In the genomic region with DNA sequence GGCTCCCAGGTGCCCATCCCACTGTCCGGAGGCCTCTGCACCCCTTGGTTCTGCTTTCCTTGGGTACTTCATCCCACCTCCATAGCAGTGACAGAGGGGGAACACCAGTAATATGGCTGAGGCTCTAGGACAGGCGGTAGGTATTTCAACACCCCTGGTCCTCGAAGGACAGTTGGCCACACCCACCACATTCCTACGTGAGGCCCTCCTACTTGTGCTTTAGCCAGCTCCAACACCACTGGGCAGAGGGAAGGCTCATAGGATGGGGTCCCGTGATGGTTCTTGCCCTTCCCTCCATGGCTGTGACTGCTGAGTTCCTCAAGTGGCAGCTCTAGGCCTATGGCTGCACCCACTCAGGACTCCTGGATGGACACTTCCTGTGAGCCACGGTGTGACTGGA, we compare ENCODE assay signal across 19 mouse cellular contexts. TPM values are rescaled to one million over a fixed set of nuclear protein-coding genes. Genes with fewer than 3 reads are reported as not detected.
DNase-seq lines count a peak whose midpoint lies in the region; ATAC-seq and TF ChIP-seq lines count a peak whose summit lies in the region.
"Had no signal": no experiment of that assay in that cellular context is flagged by ENCODE, and none has a peak within 500 bp of the region (broad histone marks: within the 10 kb centered on the region; RNA-seq: fewer than 3 reads in every experiment).

No protein-coding gene starts in this region.

- no peak overlapping the region for H3K4me2 ChIP-seq in heart, embryonic 13.5 days
- no peak overlapping the region for H3K4me2 ChIP-seq in liver, embryonic 12.5 days
- no peak overlapping the region for H3K4me2 ChIP-seq in lung, embryonic 14.5 days
- H3K4me2 ChIP-seq: forebrain, embryonic 12.5 days; liver, embryonic 15.5 days; midbrain, embryonic 15.5 days had no signal

- peaks cover 35% of the 10 kb centered on the region for H3K4me1 ChIP-seq in heart, embryonic 13.5 days
- no peaks in the 10 kb centered on the region for H3K4me1 ChIP-seq in liver, embryonic 12.5 days
- H3K4me1 ChIP-seq in lung, embryonic 14.5 days (ENCODE audit: insufficient read depth): peaks cover 9% of the 10 kb centered on the region
- H3K4me1 ChIP-seq: liver, embryonic 15.5 days had no signal

- no peak for DNase-seq in heart, adult 8-10 months (ENCODE audit: low spot score)
- no peak for DNase-seq in liver
- peak; percentile 70 for DNase-seq in lung, embryonic 14.5 days
- DNase-seq in yolk sac, embryonic 10.5 days (ENCODE audit: low spot score): peak; percentile 16
- no peak for DNase-seq in spleen, postnatal 10 days (ENCODE audit: low spot score in 2 of 2)
- DNase-seq: gastrocnemius, postnatal 14 days; thymus, postnatal 14 days had no signal

- H3K9me3 ChIP-seq in heart, embryonic 13.5 days: no peaks in the 10 kb centered on the region
- H3K9me3 ChIP-seq in liver, embryonic 12.5 days (replicated peaks): no peaks in the 10 kb centered on the region
- no peaks in the 10 kb centered on the region for H3K9me3 ChIP-seq in lung, embryonic 14.5 days (ENCODE audit: low read depth, low read length)
- H3K9me3 ChIP-seq: forebrain, embryonic 12.5 days; liver, embryonic 15.5 days; midbrain, embryonic 15.5 days had no signal

- no peak overlapping the region for H3K4me3 ChIP-seq in heart, embryonic 13.5 days
- no peak overlapping the region for H3K4me3 ChIP-seq in liver, embryonic 12.5 days
- no peak overlapping the region for H3K4me3 ChIP-seq in lung, embryonic 14.5 days (ENCODE audit: low read depth, low read length)
- H3K4me3 ChIP-seq: forebrain, embryonic 12.5 days; liver, embryonic 15.5 days; midbrain, embryonic 15.5 days had no signal

- TF ChIP-seq CTCF in lung, embryonic 14.5 days (IDR thresholded peaks at IDR 0.05; ENCODE audit: low read depth): no peak

- H3K27me3 ChIP-seq in heart, embryonic 13.5 days (replicated peaks): no peaks in the 10 kb centered on the region
- H3K27me3 ChIP-seq in liver, embryonic 12.5 days (replicated peaks): no peaks in the 10 kb centered on the region
- no peaks in the 10 kb centered on the region for H3K27me3 ChIP-seq in lung, embryonic 14.5 days (ENCODE audit: insufficient read depth, low read length)
- H3K27me3 ChIP-seq: forebrain, embryonic 12.5 days; liver, embryonic 15.5 days; midbrain, embryonic 15.5 days had no signal

- peaks cover 9% of the 10 kb centered on the region; the same call in 1 of the 2 replicates for H3K36me3 ChIP-seq in heart, embryonic 13.5 days
- no peaks in the 10 kb centered on the region for H3K36me3 ChIP-seq in liver, embryonic 12.5 days
- H3K36me3 ChIP-seq in lung, embryonic 14.5 days (ENCODE audit: insufficient read depth): no peaks in the 10 kb centered on the region; the same call in 1 of the 2 replicates
- H3K36me3 ChIP-seq: forebrain, embryonic 12.5 days; liver, embryonic 15.5 days; midbrain, embryonic 15.5 days had no signal

- peak overlapping the region; percentile 47; the same call in 1 of the 2 replicates for H3K9ac ChIP-seq in heart, embryonic 13.5 days
- H3K9ac ChIP-seq in liver, embryonic 12.5 days: no peak overlapping the region
- no peak overlapping the region for H3K9ac ChIP-seq in lung, embryonic 14.5 days
- H3K9ac ChIP-seq: forebrain, embryonic 12.5 days; liver, embryonic 15.5 days; midbrain, embryonic 15.5 days had no signal

- 27% methylated on average over 6 of the region's 6 CpGs for WGBS in heart, embryonic 13.5 days
- 47% methylated on average over 6 of the region's 6 CpGs for WGBS in liver, embryonic 12.5 days (ENCODE audit: insufficient replicate concordance)
- 28% methylated on average over 6 of the region's 6 CpGs for WGBS in lung, embryonic 14.5 days

- peak overlapping the region; percentile 25; the same call in 1 of the 2 replicates for H3K27ac ChIP-seq in heart, embryonic 13.5 days (replicated peaks)
- H3K27ac ChIP-seq in liver, embryonic 12.5 days: no peak overlapping the region
- no peak overlapping the region for H3K27ac ChIP-seq in lung, embryonic 14.5 days (ENCODE audit: low read depth)
- H3K27ac ChIP-seq: forebrain, embryonic 12.5 days; liver, embryonic 15.5 days; midbrain, embryonic 15.5 days had no signal

- ATAC-seq in heart, embryonic 13.5 days (ENCODE audit: extremely low read depth, insufficient number of reproducible peaks, low FRiP score, low TSS enrichment): peak; percentile 40; the same call in 1 of the 2 replicates
- ATAC-seq in liver, embryonic 12.5 days: peak; percentile 38; the same call in 1 of the 2 replicates
- ATAC-seq in lung, embryonic 14.5 days (ENCODE audit: insufficient read depth): peak; percentile 83
- no peak for ATAC-seq in frontal cortex, adult (ENCODE audit: low TSS enrichment)
- ATAC-seq: hindbrain, embryonic 16.5 days; midbrain, embryonic 15.5 days had no signal

RNA-seq across cellular contexts. Expression of a gene that starts 6.7 kb away (rescaled TPM):
- polyA plus RNA-seq in heart, embryonic 13.5 days (2015; fragmentation: Nextera tagmentation; extraction: Ambion mirVana): 0.08 TPM in 1 of 2 replicates, not detected in the other
- not detected for total RNA-seq in heart, adult 8-10 months (2022)
- polyA plus RNA-seq in liver, embryonic 12.5 days (2016; fragmentation: Nextera tagmentation; extraction: Ambion mirVana): not detected in 2 replicates
- 0.09 and 0.18 TPM in 2 replicates for polyA plus RNA-seq in lung, embryonic 14.5 days (2014; fragmentation: Nextera tagmentation; extraction: Ambion mirVana)
- polyA plus RNA-seq: liver, embryonic 15.5 days had no signal

RNA-seq across cellular contexts. Expression of a gene that starts 19.9 kb away (rescaled TPM):
- not detected in 2 replicates for polyA plus RNA-seq in heart, embryonic 13.5 days (2015; fragmentation: Nextera tagmentation; extraction: Ambion mirVana)
- total RNA-seq in heart, adult 8-10 months (2022): not detected
- not detected in 2 replicates for polyA plus RNA-seq in liver, embryonic 12.5 days (2016; fragmentation: Nextera tagmentation; extraction: Ambion mirVana)
- polyA plus RNA-seq in lung, embryonic 14.5 days (2014; fragmentation: Nextera tagmentation; extraction: Ambion mirVana): not detected in 2 replicates
- total RNA-seq: adrenal gland, adult 18-20 months; gastrocnemius, postnatal 14 days; layer of hippocampus, adult 18-20 months; left cerebral cortex, postnatal 14 days had no signal
- polyA plus RNA-seq: embryonic facial prominence, embryonic 11.5 days; forebrain, embryonic 12.5 days; hindbrain, embryonic 16.5 days; liver, embryonic 15.5 days; midbrain, embryonic 15.5 days; neural tube, embryonic 14.5 days had no signal

Comparison
In these comparisons a context has a peak if more than half of its experiments do, and no peak if none do; other contexts are left out.
1. DNase-seq: peak in lung, embryonic 14.5 days (single experiment) and yolk sac, embryonic 10.5 days (single experiment); none in heart, adult 8-10 months (single experiment), liver (single experiment) and spleen, postnatal 10 days (0 of 2).